ENCODE assay signal across 8 mouse cellular contexts in the genomic region with DNA sequence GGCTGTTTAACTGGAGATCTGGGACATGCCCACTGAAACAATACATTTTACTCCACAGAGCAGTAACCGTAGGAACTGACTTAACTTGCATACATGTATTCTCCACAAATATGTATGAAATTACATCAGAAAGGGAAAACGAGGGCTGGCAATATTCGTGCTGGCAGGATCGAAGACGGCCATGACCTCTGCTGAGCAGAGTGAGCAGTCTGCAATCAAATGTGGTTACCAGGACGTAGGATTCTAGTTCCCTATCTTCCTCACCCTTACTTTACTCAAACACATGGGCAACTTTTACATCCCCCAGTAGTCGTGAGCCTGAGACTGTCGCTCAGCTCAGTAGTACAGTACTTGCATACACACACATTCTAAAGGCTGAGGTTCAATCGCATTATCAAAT. TPM values are rescaled to one million over a fixed set of nuclear protein-coding genes. Genes with fewer than 3 reads are reported as not detected.
DNase-seq lines count a peak whose midpoint lies in the region; ATAC-seq and TF ChIP-seq lines count a peak whose summit lies in the region.

No protein-coding gene starts in this region.

- no peak overlapping the region for H3K27ac ChIP-seq in kidney, embryonic 16.5 days (ENCODE audit: low read length)
- no peak overlapping the region for H3K27ac ChIP-seq in embryonic facial prominence, embryonic 11.5 days (replicated peaks; ENCODE audit: low read depth, low read length)
- no peak overlapping the region for H3K27ac ChIP-seq in intestine, embryonic 14.5 days (ENCODE audit: low read depth)

- DNase-seq in kidney, adult 8-10 months, result no peak
- DNase-seq in embryonic facial prominence, embryonic 11.5 days (ENCODE audit: low spot score), result no peak
- DNase-seq in intestine, embryonic 14.5 days (ENCODE audit: low spot score), result no peak
- DNase-seq in MN1 (ENCODE audit: low spot score), result no peak
- no peak for DNase-seq in urinary bladder, postnatal 36 days (ENCODE audit: low spot score in 2 of 2)
- no peak for DNase-seq in embryo, embryonic 10.5 days (ENCODE audit: low spot score)

- peak overlapping the region; percentile 57 for H3K4me2 ChIP-seq in kidney, embryonic 16.5 days (replicated peaks; ENCODE audit: low read depth, low read length)
- H3K4me2 ChIP-seq in embryonic facial prominence, embryonic 11.5 days (ENCODE audit: low read depth, low read length), result no peak overlapping the region; the same call in 1 of the 2 replicates
- peak overlapping the region; percentile 91 for H3K4me2 ChIP-seq in intestine, embryonic 14.5 days (ENCODE audit: low read length)
- peak overlapping the region; percentile 70 for H3K4me2 ChIP-seq in myocyte (ENCODE audit: low read depth)

- H3K79me2 ChIP-seq in myocyte (ENCODE audit: control insufficient read depth, insufficient read depth), result peaks cover 56% of the 10 kb centered on the region

- H3K4me1 ChIP-seq in kidney, embryonic 16.5 days (ENCODE audit: insufficient read depth, low read length), result peaks cover 16% of the 10 kb centered on the region
- H3K4me1 ChIP-seq in embryonic facial prominence, embryonic 11.5 days (ENCODE audit: control insufficient read depth, insufficient read depth, low read length), result no peaks in the 10 kb centered on the region
- H3K4me1 ChIP-seq in intestine, embryonic 14.5 days (replicated peaks; ENCODE audit: control insufficient read depth, insufficient read depth, low read length), result peaks cover 13% of the 10 kb centered on the region

- H3K36me3 ChIP-seq in kidney, embryonic 16.5 days (ENCODE audit: insufficient read depth, low read length), result peaks cover 28% of the 10 kb centered on the region
- H3K36me3 ChIP-seq in embryonic facial prominence, embryonic 11.5 days (replicated peaks; ENCODE audit: control insufficient read depth, insufficient read depth, low read depth, low read length), result no peaks in the 10 kb centered on the region; the same call in 1 of the 2 replicates
- peaks cover 46% of the 10 kb centered on the region for H3K36me3 ChIP-seq in intestine, embryonic 14.5 days (ENCODE audit: control insufficient read depth, insufficient read depth, low read length)
- peaks cover 31% of the 10 kb centered on the region for H3K36me3 ChIP-seq in myocyte (ENCODE audit: control insufficient read depth, insufficient read depth)

- no peak for TF ChIP-seq POLR2A in myocyte (IDR thresholded peaks at IDR 0.05; ENCODE audit: insufficient read length, low read depth)

- H3ac ChIP-seq in myocyte (ENCODE audit: control insufficient read depth, insufficient read length), result no peak overlapping the region

- H3K4me3 ChIP-seq in kidney, embryonic 16.5 days (ENCODE audit: low read length), result peak overlapping the region; percentile 70; the same call in 1 of the 2 replicates
- H3K4me3 ChIP-seq in embryonic facial prominence, embryonic 11.5 days (ENCODE audit: low read depth, low read length), result peak overlapping the region; percentile 81; the same call in 1 of the 2 replicates
- peak overlapping the region; percentile 62 for H3K4me3 ChIP-seq in intestine, embryonic 14.5 days (ENCODE audit: low read depth, low read length)
- peak overlapping the region; percentile 86 for H3K4me3 ChIP-seq in myocyte

- no peaks in the 10 kb centered on the region for H3K27me3 ChIP-seq in kidney, embryonic 16.5 days (ENCODE audit: insufficient read depth, low read length)
- H3K27me3 ChIP-seq in embryonic facial prominence, embryonic 11.5 days (ENCODE audit: control insufficient read depth, insufficient read depth, low read length), result no peaks in the 10 kb centered on the region
- no peaks in the 10 kb centered on the region for H3K27me3 ChIP-seq in intestine, embryonic 14.5 days (replicated peaks; ENCODE audit: control insufficient read depth, insufficient read depth, low read length)
- no peaks in the 10 kb centered on the region for H3K27me3 ChIP-seq in myocyte (ENCODE audit: control insufficient read depth, insufficient read depth, insufficient read length)

- no peak for ATAC-seq in kidney, embryonic 16.5 days (ENCODE audit: low FRiP score, low TSS enrichment)
- ATAC-seq in embryonic facial prominence, embryonic 11.5 days (replicated peaks; ENCODE audit: insufficient number of reproducible peaks, low FRiP score, low TSS enrichment, low read depth), result no peak
- ATAC-seq in intestine, embryonic 14.5 days (replicated peaks; ENCODE audit: low FRiP score, low TSS enrichment, low read depth), result no peak

- H3K9me3 ChIP-seq in kidney, embryonic 16.5 days (ENCODE audit: low read length), result no peaks in the 10 kb centered on the region
- no peaks in the 10 kb centered on the region for H3K9me3 ChIP-seq in embryonic facial prominence, embryonic 11.5 days (replicated peaks; ENCODE audit: control insufficient read depth, low read length)
- H3K9me3 ChIP-seq in intestine, embryonic 14.5 days (ENCODE audit: control insufficient read depth, low read length), result no peaks in the 10 kb centered on the region

- no peak overlapping the region; the same call in 1 of the 2 replicates for H3K9ac ChIP-seq in kidney, embryonic 16.5 days (replicated peaks; ENCODE audit: low read length)
- no peak overlapping the region for H3K9ac ChIP-seq in embryonic facial prominence, embryonic 11.5 days (replicated peaks; ENCODE audit: low read length)
- H3K9ac ChIP-seq in intestine, embryonic 14.5 days (ENCODE audit: low read length), result no peak overlapping the region

- 82% methylated on average over 9 of the region's 9 CpGs for WGBS in kidney, embryonic 16.5 days
- WGBS in embryonic facial prominence, embryonic 11.5 days, result 90% methylated on average over 9 of the region's 9 CpGs
- WGBS in intestine, embryonic 14.5 days, result 81% methylated on average over 9 of the region's 9 CpGs

TF ChIP-seq in myocyte, 11 proteins besides CTCF, POLR2A, EP300 and RAD21:
- TF ChIP-seq TCF12 (IDR thresholded peaks at IDR 0.05; ENCODE audit: insufficient read depth, poor library complexity, severe bottlenecking), result no peak
- TF ChIP-seq MYOG (IDR thresholded peaks at IDR 0.05; ENCODE audit: control insufficient read depth in 1 of 3, insufficient read depth in 1 of 3, insufficient read length in 2 of 3, low read depth in 2 of 3), result no peak
- TF ChIP-seq USF1 (IDR thresholded peaks at IDR 0.05; ENCODE audit: low read depth), result no peak
- no peak for TF ChIP-seq POLR2AphosphoS2 (IDR thresholded peaks at IDR 0.05; ENCODE audit: insufficient read length, low read depth)
- no peak for TF ChIP-seq REST (IDR thresholded peaks at IDR 0.05; ENCODE audit: insufficient read depth, insufficient read length)
- TF ChIP-seq E2F4 (IDR thresholded peaks at IDR 0.05; ENCODE audit: insufficient read depth), result no peak
- TF ChIP-seq MAX (IDR thresholded peaks at IDR 0.05; ENCODE audit: low read depth), result no peak
- no peak for TF ChIP-seq CEBPB (IDR thresholded peaks at IDR 0.05; ENCODE audit: insufficient read depth, poor library complexity, severe bottlenecking)
- TF ChIP-seq MYOD1 (IDR thresholded peaks at IDR 0.05; ENCODE audit: control insufficient read depth in 1 of 3, insufficient read length in 2 of 3, low read depth in 2 of 3), result no peak
- no peak for TF ChIP-seq SRF (IDR thresholded peaks at IDR 0.05; ENCODE audit: control insufficient read depth, insufficient read length, low read depth)
- TF ChIP-seq TCF3 (IDR thresholded peaks at IDR 0.05; ENCODE audit: insufficient read length, low read depth), result no peak

RNA-seq across cellular contexts. Expression of a gene that starts 1.7 kb away (rescaled TPM):
- polyA plus RNA-seq in kidney, embryonic 16.5 days (2015; fragmentation: Nextera tagmentation; extraction: Ambion mirVana), result 46.0 and 50.1 TPM in 2 replicates
- 47.7 and 50.5 TPM in 2 replicates for polyA plus RNA-seq in embryonic facial prominence, embryonic 11.5 days (2014; fragmentation: Nextera tagmentation; extraction: Ambion mirVana)
- 39.7 and 46.7 TPM in 2 replicates for polyA plus RNA-seq in intestine, embryonic 14.5 days (2014; fragmentation: Nextera tagmentation; extraction: Ambion mirVana)
- polyA plus RNA-seq in myocyte (2012; fragmentation: generic; extraction: Trizol), result 23.2 TPM

RNA-seq across cellular contexts. Expression of a gene that starts 37.3 kb away (rescaled TPM):
- polyA plus RNA-seq in kidney, embryonic 16.5 days (2015; fragmentation: Nextera tagmentation; extraction: Ambion mirVana), result 15.2 and 17.3 TPM in 2 replicates
- polyA plus RNA-seq in embryonic facial prominence, embryonic 11.5 days (2014; fragmentation: Nextera tagmentation; extraction: Ambion mirVana), result 20.1 and 22.2 TPM in 2 replicates
- 10.8 and 12.6 TPM in 2 replicates for polyA plus RNA-seq in intestine, embryonic 14.5 days (2014; fragmentation: Nextera tagmentation; extraction: Ambion mirVana)
- polyA plus RNA-seq in myocyte (2012; fragmentation: generic; extraction: Trizol), result 9.2 TPM
